Mouse (Mus musculus) testis, postnatal 10 days (tissue): ENCODE data around the gene Hoxd10.

ENCODE experiments used
- DNase-seq: peaks from one replicate; pipeline ENCODE4 v3.0.0; 2021; ENCODE audit warnings: low spot score

Hoxd10 gene

GRCm38 (mm10) chr2:74710929-74711543, 19.3 kb downstream of the Hoxd10 start:
- DNase-seq = peak; percentile 45

GRCm38 (mm10) chr2:74711721-74712621, 20.2 kb downstream of the Hoxd10 start, which contains the start of the genes Hoxd3 and Hoxd4:
Gene Hoxd3 (plus strand): TSS chr2:74711927.
Gene Hoxd4 (plus strand): TSS chr2:74711929.
- peak; percentile 68 for DNase-seq

GRCm38 (mm10) chr2:74713239-74714150, 21.8 kb downstream of the Hoxd10 start:
- DNase-seq = peak; percentile 40

- peak; percentile 48 for DNase-seq
Measured at GRCm38 (mm10) chr2:74714156-74714789, 22.5 kb downstream of the Hoxd10 start.

- DNase-seq = peak; percentile 55
Measured at GRCm38 (mm10) chr2:74714881-74715280, 23.2 kb downstream of the Hoxd10 start.

GRCm38 (mm10) chr2:74715504-74716241, 23.9 kb downstream of the Hoxd10 start:
- peak; percentile 98 for DNase-seq

- DNase-seq = no peak
Measured at GRCm38 (mm10) chr2:74720384-74720783, 28.7 kb downstream of the Hoxd10 start.

GRCm38 (mm10) chr2:74720955-74721491, 29.3 kb downstream of the Hoxd10 start:
- peak; percentile 29 for DNase-seq

- peak; percentile 32 for DNase-seq
Measured at GRCm38 (mm10) chr2:74721882-74722281, 30.2 kb downstream of the Hoxd10 start.

GRCm38 (mm10) chr2:74722949-74723348, 31.2 kb downstream of the Hoxd10 start:
- DNase-seq = peak; percentile 32

GRCm38 (mm10) chr2:74724244-74725015, 32.7 kb downstream of the Hoxd10 start:
- no peak for DNase-seq

GRCm38 (mm10) chr2:74725171-74725570, 33.4 kb downstream of the Hoxd10 start:
- DNase-seq = no peak

- DNase-seq = no peak
Measured at GRCm38 (mm10) chr2:74726551-74726950, 34.8 kb downstream of the Hoxd10 start, which contains the start of gene Gm28230. Gene Gm28230 (plus strand): TSS chr2:74726728.

- DNase-seq = no peak
Measured at GRCm38 (mm10) chr2:74726973-74727639, 35.4 kb downstream of the Hoxd10 start.

- no peak for DNase-seq
Measured at GRCm38 (mm10) chr2:74727640-74728302, 36.0 kb downstream of the Hoxd10 start.

GRCm38 (mm10) chr2:74728303-74728680, 36.6 kb downstream of the Hoxd10 start:
- no peak for DNase-seq

- DNase-seq = no peak
Measured at GRCm38 (mm10) chr2:74730331-74730730, 38.6 kb downstream of the Hoxd10 start.

GRCm38 (mm10) chr2:74731055-74731454, 39.3 kb downstream of the Hoxd10 start:
- no peak for DNase-seq
